Mouse (Mus musculus) gastrocnemius, adult 8-10 months (tissue): ENCODE results near the gene Csf1. TPM values are rescaled to one million over a fixed set of nuclear protein-coding genes. Genes with fewer than 3 reads are reported as not detected.
"Not testable (repeated sequence)": the region's sequence is repeated elsewhere in the genome, so short reads cannot be mapped to it uniquely, and the experiment has no call there.

ENCODE experiments used
- DNase-seq, 2 experiments: peaks; one replicate each; pipeline ENCODE4 v3.0.0; 2022; ENCODE audit warnings: low spot score in 2 of 2
- total RNA-seq, 4 experiments: library from RNA; stranded (reverse); gene quantifications; 2 replicates each; pipeline ENCODE4 v1.2.4; 2022

Csf1 gene
- total RNA-seq, 4 experiments from 2014 or later, result 5.0 to 7.4 (median 6.8) TPM

DNA sequence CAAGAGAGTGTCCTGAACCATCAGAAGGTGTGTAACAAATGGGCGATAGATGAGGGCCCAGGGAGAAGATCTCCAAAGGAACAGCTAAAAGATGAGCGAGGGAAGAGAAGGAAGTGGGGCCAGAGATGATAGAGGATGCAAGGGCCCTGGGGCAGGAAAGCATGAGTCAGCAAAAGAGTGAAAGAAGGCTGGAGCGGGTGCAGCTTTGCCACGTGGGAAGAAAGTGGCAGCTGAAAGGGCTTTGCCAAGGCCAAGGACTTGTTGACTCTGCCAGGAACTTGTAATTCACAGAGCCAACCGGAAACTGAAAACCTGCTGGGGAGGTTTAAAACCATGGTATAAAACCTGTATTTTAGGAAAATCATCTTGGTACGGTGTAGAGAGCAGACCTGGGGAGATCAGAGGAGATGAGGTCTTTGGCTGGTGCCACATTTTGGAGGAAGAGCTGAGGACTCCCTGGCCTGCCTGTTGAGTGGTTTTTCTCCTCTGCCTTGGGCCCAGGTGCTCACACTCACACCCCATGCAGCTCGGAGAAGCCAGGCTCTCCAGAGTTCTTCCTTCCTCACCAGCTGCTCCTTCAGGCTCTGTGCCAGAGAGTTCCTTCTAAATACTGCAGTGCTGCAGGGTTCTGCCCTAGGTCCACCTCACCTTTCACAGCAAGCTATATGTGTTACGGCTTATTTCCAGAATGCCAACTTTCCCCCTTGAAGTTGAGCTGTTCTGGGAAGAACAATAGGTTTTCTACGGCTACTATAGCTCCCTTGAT, 9.3 kb downstream of the Csf1 start:
- DNase-seq, result no peak

GRCm38 (mm10) chr3:107749446-107749845, 10.8 kb downstream of the Csf1 start:
- DNase-seq, result no peak

- DNase-seq, result no peak
Measured at GRCm38 (mm10) chr3:107748260-107748955, 11.9 kb downstream of the Csf1 start.

DNA sequence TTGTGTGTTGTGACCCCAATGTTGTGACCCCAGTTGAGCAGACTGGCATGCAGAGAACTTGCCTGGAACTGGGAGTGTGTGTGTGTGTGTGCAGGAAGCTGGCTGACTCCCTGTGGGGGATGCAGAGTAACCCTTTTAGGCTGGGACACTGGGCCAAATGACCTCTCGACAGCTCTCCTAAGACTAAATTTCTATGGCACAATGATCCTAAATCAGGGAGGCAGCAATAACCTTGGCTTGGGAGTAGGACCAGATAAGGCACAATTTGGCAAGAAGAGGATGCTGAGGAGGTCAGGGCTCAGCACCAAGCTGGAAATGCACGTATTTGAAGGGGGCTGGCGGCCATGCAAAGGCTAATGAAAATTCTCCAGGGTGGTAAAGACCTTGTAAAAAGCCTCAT, 14.2 kb downstream of the Csf1 start:
- no peak for DNase-seq

DNA sequence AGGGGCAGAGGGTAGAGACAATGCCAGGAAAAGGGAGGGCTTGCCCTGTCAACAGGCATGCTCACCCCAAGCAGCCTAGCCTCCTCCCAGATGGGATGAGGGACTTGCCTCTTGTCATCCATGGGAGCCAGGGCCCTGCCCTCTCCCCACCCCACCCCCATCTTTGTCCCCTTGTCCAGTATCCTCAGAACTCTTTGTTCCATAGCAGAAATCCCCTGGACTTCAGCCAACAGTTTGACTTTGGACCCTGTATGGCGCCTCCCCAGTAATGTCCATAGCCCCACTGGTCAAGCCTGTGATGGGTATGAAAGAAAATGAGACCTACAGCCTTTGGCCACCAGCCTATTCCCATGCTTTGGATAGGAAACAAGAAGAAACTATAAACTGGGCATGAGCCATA, 16.6 kb downstream of the Csf1 start:
- no peak for DNase-seq

DNA sequence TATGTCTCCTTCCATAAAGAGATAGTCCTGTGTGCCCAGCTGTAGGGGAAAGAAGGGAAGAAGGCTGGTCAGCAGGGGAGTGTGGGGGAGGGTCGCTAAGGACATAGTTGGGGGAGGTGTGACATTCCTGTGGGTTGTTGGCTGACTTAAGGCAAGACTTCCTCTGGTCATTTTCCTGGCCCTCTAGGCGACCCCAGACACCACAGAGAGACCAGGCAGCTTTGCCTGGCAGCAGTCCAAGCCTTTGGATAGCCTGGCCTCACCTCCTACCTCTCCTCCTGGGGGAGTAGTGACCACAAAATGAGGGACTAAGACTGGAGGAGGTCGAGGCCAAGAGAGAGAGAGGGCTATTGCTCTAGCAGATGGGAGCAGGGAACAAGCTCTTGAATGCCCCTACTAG, 17.2 kb downstream of the Csf1 start:
- no peak for DNase-seq

- no peak for DNase-seq
Measured at GRCm38 (mm10) chr3:107742071-107742710, 18.1 kb downstream of the Csf1 start.

- no peak for DNase-seq
Measured at GRCm38 (mm10) chr3:107741387-107741786, 18.9 kb downstream of the Csf1 start.

GRCm38 (mm10) chr3:107740578-107741207, 19.6 kb downstream of the Csf1 start:
- peak; percentile 54 to 67 for DNase-seq

DNA sequence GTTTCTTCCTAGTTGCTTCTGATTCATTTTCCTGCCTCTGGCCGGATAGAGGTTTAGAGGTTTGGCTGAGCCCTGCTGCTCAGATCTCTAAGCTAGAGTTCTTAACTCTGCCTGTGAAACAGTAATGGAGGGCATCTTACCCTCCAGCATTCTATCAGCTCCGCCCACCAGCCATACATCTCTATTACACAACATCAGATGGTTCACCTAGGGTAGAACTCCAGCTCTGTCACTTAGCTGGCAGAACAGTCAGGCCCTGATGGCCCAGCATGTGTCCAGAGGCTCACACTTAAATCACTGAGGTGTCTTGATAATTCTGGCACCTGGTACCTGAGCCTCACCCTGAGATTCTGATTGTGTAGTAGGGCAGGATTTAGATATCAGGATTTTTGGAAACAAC, 20.3 kb downstream of the Csf1 start:
- no peak for DNase-seq

DNA sequence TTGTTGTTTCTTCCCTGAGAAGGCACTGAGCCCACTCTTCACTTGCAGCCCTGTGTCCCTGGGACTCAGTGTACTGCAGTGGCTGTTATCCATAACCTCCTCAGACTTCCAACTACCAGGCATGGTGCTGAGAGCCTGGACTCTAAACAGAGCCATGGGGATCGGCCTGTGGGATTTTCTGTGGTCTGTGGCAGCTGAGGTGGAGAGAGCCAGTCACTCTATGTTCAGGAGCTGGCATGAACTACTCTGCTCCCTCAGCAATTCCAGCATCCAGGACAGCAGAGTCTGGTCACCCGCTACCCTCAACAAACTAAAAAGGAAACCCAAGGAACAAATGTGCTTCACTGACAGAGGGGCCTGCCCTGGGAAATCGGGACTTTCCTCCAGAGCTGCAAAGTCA, 20.8 kb downstream of the Csf1 start:
- DNase-seq, result no peak

DNA sequence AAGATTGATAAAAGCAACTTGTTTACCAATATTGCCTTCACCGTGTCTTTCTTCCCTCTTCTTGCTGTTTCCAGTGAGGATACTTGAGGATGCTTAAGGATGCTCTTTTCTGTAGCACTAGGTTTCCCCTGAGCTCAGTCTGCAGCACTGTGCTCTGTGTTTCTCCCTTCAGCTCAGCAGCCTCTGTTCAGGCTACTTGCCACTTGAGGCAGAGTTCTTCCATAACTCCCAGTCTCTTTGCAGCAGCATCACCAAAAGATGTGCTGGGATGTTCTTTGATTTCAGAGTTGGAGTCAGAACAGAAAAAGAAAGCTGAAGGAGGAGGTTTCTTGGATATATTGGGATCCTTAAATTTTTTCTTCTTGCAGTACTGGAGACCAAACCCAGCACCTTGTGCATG, 21.6 kb downstream of the Csf1 start:
- no peak for DNase-seq

GRCm38 (mm10) chr3:107737609-107738190, 22.6 kb downstream of the Csf1 start:
- DNase-seq, result no peak

- not testable (repeated sequence) for DNase-seq
Measured at GRCm38 (mm10) chr3:107735620-107736019, 24.6 kb downstream of the Csf1 start.

DNA sequence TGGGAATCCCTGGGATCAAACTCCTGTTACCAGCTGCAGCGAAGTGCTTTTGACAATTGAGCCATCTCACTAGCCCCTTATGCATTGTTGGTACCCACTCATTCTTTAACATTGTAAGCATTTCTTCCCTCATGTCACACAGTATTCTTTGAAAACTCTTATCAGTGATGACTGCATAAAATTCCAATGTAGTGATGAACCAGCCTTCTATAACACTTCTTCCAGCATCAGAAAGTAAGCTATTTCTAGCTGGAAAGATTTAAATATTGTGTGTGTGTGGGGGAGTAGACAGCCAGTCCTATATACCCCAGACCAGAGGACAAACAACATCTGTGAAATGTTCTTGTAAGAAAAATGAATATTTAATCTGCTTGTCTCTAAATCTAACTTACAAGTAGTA, 26.9 kb downstream of the Csf1 start:
- no peak for DNase-seq

GRCm38 (mm10) chr3:107730236-107730635, 30.0 kb downstream of the Csf1 start:
- no peak for DNase-seq

- DNase-seq, result no peak
Measured at GRCm38 (mm10) chr3:107728509-107728908, 31.8 kb downstream of the Csf1 start.

DNA sequence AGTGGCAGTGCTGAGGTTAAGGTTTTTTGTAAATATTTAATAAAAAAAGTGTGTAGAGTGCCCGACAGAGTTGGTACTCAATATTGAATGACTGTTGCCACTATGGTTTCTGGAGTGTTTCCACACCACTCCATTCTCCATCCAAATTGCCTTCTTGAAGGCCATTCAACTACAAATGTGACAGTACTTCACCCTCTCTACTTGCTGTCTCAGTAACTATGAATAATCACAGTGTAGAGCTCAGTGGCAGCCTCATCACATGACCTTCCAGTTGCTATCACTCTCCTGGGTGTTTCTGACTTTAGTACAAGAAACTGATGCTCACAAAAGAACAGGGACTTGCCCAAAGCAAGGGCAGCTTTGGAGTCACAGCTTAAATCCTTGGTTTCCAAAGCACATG, 44.3 kb downstream of the Csf1 start:
- no peak for DNase-seq

- no peak for DNase-seq
Measured at GRCm38 (mm10) chr3:107714276-107714933, 45.9 kb downstream of the Csf1 start.

DNA sequence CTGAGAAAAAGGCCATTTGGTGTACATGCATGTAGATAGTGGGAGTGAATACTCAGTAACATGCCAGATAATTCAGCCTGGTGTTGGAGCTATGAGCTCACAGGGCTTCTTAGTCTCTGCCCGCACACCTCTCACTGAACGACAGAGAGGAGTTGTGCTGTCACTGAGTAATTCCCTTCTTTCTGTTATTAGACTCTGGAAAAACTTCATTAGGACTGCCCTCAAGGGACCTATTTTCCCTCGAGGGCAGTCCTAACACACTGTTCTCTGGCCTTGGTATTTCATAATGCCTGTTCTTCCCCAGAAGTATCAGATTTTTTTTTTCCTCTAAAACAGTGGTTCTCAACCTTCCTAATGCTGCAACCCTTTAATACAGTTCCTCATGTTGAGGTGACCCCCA, 48.2 kb downstream of the Csf1 start:
- DNase-seq, result no peak

GRCm38 (mm10) chr3:107709156-107709555, 51.1 kb downstream of the Csf1 start:
- no peak for DNase-seq
